28 mouse cellular contexts compared by ENCODE assay signal in genomic region chr5:123190912-123191311, GRCm38 (mm10). TPM values are rescaled to one million over a fixed set of nuclear protein-coding genes. Genes with fewer than 3 reads are reported as not detected.
DNase-seq lines count a peak whose midpoint lies in the region; ATAC-seq and TF ChIP-seq lines count a peak whose summit lies in the region.
"Had no signal": no experiment of that assay in that cellular context is flagged by ENCODE, and none has a peak within 500 bp of the region (broad histone marks: within the 10 kb centered on the region; RNA-seq: fewer than 3 reads in every experiment).

No protein-coding gene starts in this region.

- peaks cover 2% of the 10 kb centered on the region; the same call in 1 of the 2 replicates for H3K4me1 ChIP-seq in kidney, adult 2 months (ENCODE audit: control insufficient read depth, insufficient read depth, low read length)
- peaks cover 50% of the 10 kb centered on the region for H3K4me1 ChIP-seq in liver, embryonic 13.5 days (replicated peaks)
- peaks cover 14% of the 10 kb centered on the region for H3K4me1 ChIP-seq in liver, embryonic 11.5 days (replicated peaks; ENCODE audit: control insufficient read depth, insufficient read depth, low read length)
- H3K4me1 ChIP-seq in bone marrow, adult 2 months (ENCODE audit: control insufficient read depth, insufficient read depth, low read length): peaks cover 3% of the 10 kb centered on the region; the same call in 1 of the 2 replicates
- H3K4me1 ChIP-seq: embryonic facial prominence, embryonic 10.5 days; embryonic facial prominence, embryonic 13.5 days; forebrain, embryonic 12.5 days; forebrain, embryonic 15.5 days; hindbrain, embryonic 12.5 days had no signal

- H3K27me3 ChIP-seq in kidney, adult 2 months (replicated peaks; ENCODE audit: control insufficient read depth, insufficient read depth, low read length): no peaks in the 10 kb centered on the region
- no peaks in the 10 kb centered on the region for H3K27me3 ChIP-seq in liver, embryonic 13.5 days
- no peaks in the 10 kb centered on the region for H3K27me3 ChIP-seq in liver, embryonic 11.5 days (replicated peaks; ENCODE audit: control insufficient read depth, insufficient read depth, low read length)
- H3K27me3 ChIP-seq: embryonic facial prominence, embryonic 13.5 days; forebrain, embryonic 12.5 days; forebrain, embryonic 15.5 days; heart, embryonic 13.5 days; hindbrain, embryonic 12.5 days; hindbrain, embryonic 15.5 days; Patski had no signal

- TF ChIP-seq POLR2A in kidney, adult 2 months (IDR thresholded peaks at IDR 0.05; ENCODE audit: low read depth, low read length): no peak
- no peak for TF ChIP-seq POLR2A in bone marrow, adult 2 months (IDR thresholded peaks at IDR 0.05; ENCODE audit: borderline replicate concordance, control insufficient read depth, low read depth, low read length)

- no peak for ATAC-seq in liver, embryonic 13.5 days (ENCODE audit: low read depth)
- no peak for ATAC-seq in liver, embryonic 11.5 days (replicated peaks; ENCODE audit: low FRiP score)
- ATAC-seq: forebrain, embryonic 15.5 days; Patski had no signal

- DNase-seq in kidney, adult 2 months: peak; percentile 67
- no peak for DNase-seq in kidney, postnatal 4 days
- no peak for DNase-seq in liver, embryonic 13.5 days
- DNase-seq in liver, embryonic 11.5 days (ENCODE audit: low spot score): no peak
- DNase-seq in cerebellum, adult 8-10 months: no peak
- DNase-seq: adrenal gland, postnatal 10 days; adrenal gland, postnatal 36 days; B cell, adult 2 months; cerebellum, adult 11 months; cerebellum, adult 2 months; cerebellum, postnatal 36 days; embryo, embryonic 11 days; gastrocnemius, postnatal 25 days; heart, adult 2 months; heart, postnatal 14 days had no signal

- H3K27ac ChIP-seq in kidney, adult 2 months (ENCODE audit: insufficient read depth, low read depth, low read length): no peak overlapping the region
- peak overlapping the region; percentile 55; the same call in 1 of the 2 replicates for H3K27ac ChIP-seq in liver, embryonic 13.5 days
- no peak overlapping the region for H3K27ac ChIP-seq in liver, embryonic 11.5 days (ENCODE audit: low read depth, low read length)
- peak overlapping the region; percentile 57 for H3K27ac ChIP-seq in bone marrow, adult 2 months (ENCODE audit: control insufficient read depth, insufficient read depth, low read depth, low read length, poor library complexity)
- H3K27ac ChIP-seq: embryonic facial prominence, embryonic 10.5 days; embryonic facial prominence, embryonic 13.5 days; forebrain, embryonic 12.5 days; forebrain, embryonic 15.5 days; heart, adult 2 months; heart, embryonic 10.5 days; heart, embryonic 13.5 days; hindbrain, embryonic 12.5 days; hindbrain, embryonic 15.5 days had no signal

- H3K36me3 ChIP-seq in kidney, adult 2 months (ENCODE audit: control insufficient read depth, insufficient read depth, low read length): no peaks in the 10 kb centered on the region
- H3K36me3 ChIP-seq in liver, embryonic 13.5 days: no peaks in the 10 kb centered on the region
- H3K36me3 ChIP-seq in liver, embryonic 11.5 days (ENCODE audit: control insufficient read depth, insufficient read depth, low read length): no peaks in the 10 kb centered on the region
- H3K36me3 ChIP-seq: embryonic facial prominence, embryonic 10.5 days; embryonic facial prominence, embryonic 13.5 days; forebrain, embryonic 12.5 days; forebrain, embryonic 15.5 days; G1E; heart, embryonic 10.5 days; heart, embryonic 13.5 days; hindbrain, embryonic 12.5 days; hindbrain, embryonic 15.5 days had no signal

- 36% methylated on average over 3 of the region's 3 CpGs for WGBS in kidney, adult 2 months
- 58% methylated on average over 3 of the region's 3 CpGs for WGBS in liver, embryonic 13.5 days (ENCODE audit: insufficient replicate concordance)
- WGBS in liver, embryonic 11.5 days: 67% methylated on average over 3 of the region's 3 CpGs
- WGBS in bone marrow, adult 2 months: 79% methylated on average over 3 of the region's 3 CpGs

- TF ChIP-seq CTCF in kidney, adult 2 months (conservative IDR thresholded peaks at IDR 0.05; ENCODE audit: insufficient read depth, insufficient read length, low read depth, low read length): no peak
- TF ChIP-seq CTCF in bone marrow, adult 2 months (IDR thresholded peaks at IDR 0.05; ENCODE audit: control insufficient read depth, insufficient read depth, low read length): no peak

- no peaks in the 10 kb centered on the region for H3K9me3 ChIP-seq in liver, embryonic 13.5 days (replicated peaks)
- H3K9me3 ChIP-seq in liver, embryonic 11.5 days (ENCODE audit: control insufficient read depth, low read length): no peaks in the 10 kb centered on the region
- H3K9me3 ChIP-seq: embryonic facial prominence, embryonic 10.5 days; embryonic facial prominence, embryonic 13.5 days; forebrain, embryonic 12.5 days; forebrain, embryonic 15.5 days; G1E; heart, embryonic 10.5 days; hindbrain, embryonic 12.5 days; hindbrain, embryonic 15.5 days had no signal

- H3K9ac ChIP-seq in liver, embryonic 13.5 days: no peak overlapping the region
- H3K9ac ChIP-seq in liver, embryonic 11.5 days (ENCODE audit: low read depth, low read length): no peak overlapping the region
- H3K9ac ChIP-seq: embryonic facial prominence, embryonic 13.5 days; forebrain, embryonic 12.5 days; forebrain, embryonic 15.5 days; heart, embryonic 13.5 days; hindbrain, embryonic 12.5 days; hindbrain, embryonic 15.5 days had no signal

- no peak overlapping the region for H3K4me2 ChIP-seq in liver, embryonic 13.5 days
- H3K4me2 ChIP-seq in liver, embryonic 11.5 days: no peak overlapping the region
- H3K4me2 ChIP-seq: embryonic facial prominence, embryonic 13.5 days; forebrain, embryonic 12.5 days; forebrain, embryonic 15.5 days; heart, embryonic 13.5 days; hindbrain, embryonic 12.5 days; hindbrain, embryonic 15.5 days had no signal

- no peak overlapping the region for H3K4me3 ChIP-seq in kidney, adult 2 months (ENCODE audit: insufficient read depth, low read depth, low read length)
- H3K4me3 ChIP-seq in liver, embryonic 13.5 days (replicated peaks): no peak overlapping the region
- H3K4me3 ChIP-seq in liver, embryonic 11.5 days (ENCODE audit: low read depth, low read length): no peak overlapping the region
- no peak overlapping the region for H3K4me3 ChIP-seq in bone marrow, adult 2 months (replicated peaks; ENCODE audit: control insufficient read depth, low read depth, low read length)
- H3K4me3 ChIP-seq: embryonic facial prominence, embryonic 10.5 days; embryonic facial prominence, embryonic 13.5 days; erythroblast, embryonic 14.5 days; forebrain, embryonic 12.5 days; forebrain, embryonic 15.5 days; heart, adult 2 months; heart, embryonic 10.5 days; heart, embryonic 13.5 days; hindbrain, embryonic 12.5 days; hindbrain, embryonic 15.5 days had no signal

RNA-seq across cellular contexts. Expression of gene Hpd, which starts 8.4 kb away (rescaled TPM):
- 418 and 439 TPM in 2 replicates for polyA plus RNA-seq in kidney, adult 2 months (2012; rRNA removed)
- 12.4 and 15.2 TPM in 2 replicates for polyA plus RNA-seq in liver, embryonic 13.5 days (2015; fragmentation: Nextera tagmentation; extraction: Ambion mirVana)
- 2.5 and 3.5 TPM in 2 replicates for polyA plus RNA-seq in liver, embryonic 11.5 days (2014; fragmentation: Nextera tagmentation; extraction: Ambion mirVana)
- polyA plus RNA-seq in bone marrow, adult 2 months (2011; ENCODE audit: insufficient read depth, insufficient read length, low replicate concordance, missing spikeins): 3.2 and 21.0 TPM in 2 replicates
- polyA plus RNA-seq: cerebellum, adult 2 months; cortical plate, adult 2 months; embryonic facial prominence, embryonic 10.5 days; embryonic facial prominence, embryonic 13.5 days; erythroblast, embryonic 14.5 days; forebrain, embryonic 12.5 days; forebrain, embryonic 15.5 days; G1E; hindbrain, embryonic 12.5 days; hindbrain, embryonic 15.5 days; Patski had no signal

RNA-seq across cellular contexts. Expression of gene Psmd9, which starts 21.7 kb away (rescaled TPM):
- polyA plus RNA-seq in kidney, adult 2 months (2012; rRNA removed): 34.2 and 35.1 TPM in 2 replicates
- 76.0 and 76.3 TPM in 2 replicates for polyA plus RNA-seq in liver, embryonic 13.5 days (2015; fragmentation: Nextera tagmentation; extraction: Ambion mirVana)
- 103 TPM in 2 replicates for polyA plus RNA-seq in liver, embryonic 11.5 days (2014; fragmentation: Nextera tagmentation; extraction: Ambion mirVana)
- polyA plus RNA-seq in bone marrow, adult 2 months (2011; ENCODE audit: insufficient read depth, insufficient read length, low replicate concordance, missing spikeins): 70.7 and 83.3 TPM in 2 replicates

RNA-seq across cellular contexts. Expression of gene Setd1b, which starts 48.9 kb away (rescaled TPM):
- 6.7 and 8.8 TPM in 2 replicates for polyA plus RNA-seq in kidney, adult 2 months (2012; rRNA removed)
- polyA plus RNA-seq in liver, embryonic 13.5 days (2015; fragmentation: Nextera tagmentation; extraction: Ambion mirVana): 3.4 and 3.8 TPM in 2 replicates
- polyA plus RNA-seq in liver, embryonic 11.5 days (2014; fragmentation: Nextera tagmentation; extraction: Ambion mirVana): 7.9 and 9.6 TPM in 2 replicates
- polyA plus RNA-seq in bone marrow, adult 2 months (2011; ENCODE audit: insufficient read depth, insufficient read length, low replicate concordance, missing spikeins): 27.7 and 34.2 TPM in 2 replicates

RNA-seq across cellular contexts. Expression of gene Rhof, which starts 58.4 kb away (rescaled TPM):
- polyA plus RNA-seq in kidney, adult 2 months (2012; rRNA removed): 12.1 and 13.4 TPM in 2 replicates
- polyA plus RNA-seq in liver, embryonic 13.5 days (2015; fragmentation: Nextera tagmentation; extraction: Ambion mirVana): 2.5 and 3.4 TPM in 2 replicates
- polyA plus RNA-seq in liver, embryonic 11.5 days (2014; fragmentation: Nextera tagmentation; extraction: Ambion mirVana): 4.6 and 4.8 TPM in 2 replicates
- 4.0 and 7.2 TPM in 2 replicates for polyA plus RNA-seq in bone marrow, adult 2 months (2011; ENCODE audit: insufficient read depth, insufficient read length, low replicate concordance, missing spikeins)

Comparison
In these comparisons a context has a peak if more than half of its experiments do, and no peak if none do; other contexts are left out.
1. H3K27ac ChIP-seq: peak in liver, embryonic 13.5 days (single experiment) and bone marrow, adult 2 months (single experiment); none in kidney, adult 2 months (single experiment) and liver, embryonic 11.5 days (single experiment).
2. RNA of gene Hpd, which starts 8.4 kb away (polyA plus RNA-seq): 418 to 439 TPM in kidney, adult 2 months; 3.2 to 21.0 TPM in bone marrow, adult 2 months, 12.4 to 15.2 TPM in liver, embryonic 13.5 days and 2.5 to 3.5 TPM in liver, embryonic 11.5 days; every median in the first group is over 10 times any median in the second.